Mouse (Mus musculus) small intestine, adult 2 months (tissue): ENCODE results near the gene Ccdc18. TPM values are rescaled to one million over a fixed set of nuclear protein-coding genes. Genes with fewer than 3 reads are reported as not detected.
"Not testable (repeated sequence)": the region's sequence is repeated elsewhere in the genome, so short reads cannot be mapped to it uniquely, and the experiment has no call there.

Source experiments
- H3K27ac ChIP-seq: fragments of 200-500 bp; 2 replicates; pipeline ENCODE4 v1.5.1; 2012; ENCODE audit warnings: low read depth, low read length, control low read depth, inconsistent platforms; ENCODE audit not compliant: insufficient read depth
- H3K27me3 ChIP-seq: fragments of 200-500 bp; 2 replicates; pipeline ENCODE4 v1.6.1; 2012; ENCODE audit warnings: mild to moderate bottlenecking, moderate library complexity, low read length, inconsistent platforms; ENCODE audit not compliant: control insufficient read depth, insufficient read depth
- H3K36me3 ChIP-seq: fragments of 200-500 bp; 2 replicates; pipeline ENCODE4 v1.6.1; 2012; ENCODE audit warnings: mild to moderate bottlenecking, low read length, control low read depth, inconsistent platforms; ENCODE audit not compliant: control insufficient read depth, insufficient read depth
- H3K4me1 ChIP-seq: fragments of 200-500 bp; 2 replicates; pipeline ENCODE4 v1.6.1; 2012; ENCODE audit warnings: low read length, inconsistent platforms, mixed read lengths; ENCODE audit not compliant: control insufficient read depth, insufficient read depth, insufficient read length
- H3K4me3 ChIP-seq: fragments of 200-500 bp; 2 replicates; pipeline ENCODE4 v1.5.1; 2012; ENCODE audit warnings: low read depth, mild to moderate bottlenecking, control low read depth, inconsistent platforms, low read length, moderate library complexity
- CTCF ChIP-seq: fragments of 200-500 bp; IDR thresholded peaks from 2 replicates; pipeline ENCODE4 v1.5.1; 2012; ENCODE audit warnings: low read depth, mild to moderate bottlenecking, control low read depth, inconsistent platforms, low read length, moderate library complexity, mixed read lengths; ENCODE audit not compliant: insufficient replicate concordance, insufficient read length; ENCODE audit errors: extremely low read depth
- POLR2A ChIP-seq: fragments of 200-500 bp; IDR thresholded peaks from 2 replicates; pipeline ENCODE4 v1.6.1; 2012; ENCODE audit warnings: low read depth, mild to moderate bottlenecking, control low read depth, inconsistent platforms, low read length, moderate library complexity
- WGBS: fragments of 180-500 bp; shearing (Covaris S2); methylation state at CpG from one replicate; pipeline ENCODE4 v1.1.7; 2018; 5-methylcytosine and 5-hydroxymethylcytosine counted together
- polyA plus RNA-seq: library from polyadenylated mRNA; depleted of rRNA; stranded (reverse); fragments of >200 nt; gene quantifications from 2 replicates; pipeline ENCODE4 v1.2.3, GENCODE M21; 2012

Ccdc18 gene
- polyA plus RNA-seq, 1 experiment: not detected

GRCm38 (mm10) chr5:108262722-108263121, 130.0 kb downstream of the Ccdc18 start:
- TF ChIP-seq CTCF: no peak
- TF ChIP-seq POLR2A: no peak

GRCm38 (mm10) chr5:108263785-108264184, 131.1 kb downstream of the Ccdc18 start:
- H3K36me3 ChIP-seq, H3K27ac ChIP-seq, H3K27me3 ChIP-seq, H3K4me3 ChIP-seq, H3K4me1 ChIP-seq: not testable (repeated sequence)
- WGBS: 88% methylated on average over 1 of the region's 1 CpGs

More at GRCm38 (mm10) chr5:108262722-108263121, 130.0 kb downstream of the Ccdc18 start:
- H3K27ac ChIP-seq: no peak overlapping the region
- H3K36me3 ChIP-seq: no peaks in the 10 kb centered on the region
- peaks cover 6% of the 10 kb centered on the region; the same call in 1 of the 2 replicates for H3K4me1 ChIP-seq
- no peaks in the 10 kb centered on the region; the same call in 1 of the 2 replicates for H3K27me3 ChIP-seq
- 53% methylated on average over 4 of the region's 4 CpGs for WGBS
- no peak overlapping the region for H3K4me3 ChIP-seq

- peaks cover 9% of the 10 kb centered on the region for H3K4me1 ChIP-seq
- no peaks in the 10 kb centered on the region for H3K27me3 ChIP-seq
- TF ChIP-seq CTCF (no peak), POLR2A (no peak)
- H3K36me3 ChIP-seq: no peaks in the 10 kb centered on the region
- H3K27ac ChIP-seq: peak overlapping the region; percentile 46; the same call in 1 of the 2 replicates
- no peak overlapping the region for H3K4me3 ChIP-seq
These were observed 134.3 kb downstream of the Ccdc18 start for GRCm38 (mm10) chr5:108266990-108267389.

- H3K4me3 ChIP-seq: peak within 1 kb of the TSS; percentile 97
- 2% methylated on average over 55 of the region's 55 CpGs for WGBS
- peaks cover 9% of the 10 kb centered on the region for H3K4me1 ChIP-seq
- H3K36me3 ChIP-seq: peaks cover 3% of the 10 kb centered on the region
- peak within 1 kb of the TSS; percentile 95 for H3K27ac ChIP-seq
- no peak for TF ChIP-seq CTCF
- peak; percentile 74 for TF ChIP-seq POLR2A
- no peaks in the 10 kb centered on the region for H3K27me3 ChIP-seq
These were observed 135.7 kb downstream of the Ccdc18 start, which contains the start of gene Dr1 for GRCm38 (mm10) chr5:108268127-108269062. Gene Dr1, plus strand, starts transcription at chr5:108268897.

GRCm38 (mm10) chr5:108269063-108269810, 136.6 kb downstream of the Ccdc18 start:
- whole genome bisulfite sequencing: under 1% methylated on average over 44 of the region's 44 CpGs
- peaks cover 9% of the 10 kb centered on the region for H3K4me1 ChIP-seq
- no peaks in the 10 kb centered on the region for H3K27me3 ChIP-seq
- H3K27ac ChIP-seq: peak overlapping the region; percentile 80
- H3K4me3 ChIP-seq: peak overlapping the region; percentile 97
- H3K36me3 ChIP-seq: peaks cover 3% of the 10 kb centered on the region
- TF ChIP-seq CTCF (peak; percentile 3; the same call in 1 of the 2 replicates), POLR2A (0 out of 2 replicates have a peak, but pooled peaks have one; percentile 1)

- H3K4me1 ChIP-seq: peaks cover 9% of the 10 kb centered on the region
- H3K36me3 ChIP-seq: peaks cover 4% of the 10 kb centered on the region
- H3K4me3 ChIP-seq: peak overlapping the region; percentile 97; the same call in 1 of the 2 replicates
- H3K27me3 ChIP-seq: no peaks in the 10 kb centered on the region
- H3K27ac ChIP-seq: peak overlapping the region; percentile 80
- WGBS: 1% methylated on average over 7 of the region's 7 CpGs
- TF ChIP-seq CTCF (no peak), POLR2A (no peak)
These were observed 137.1 kb downstream of the Ccdc18 start for GRCm38 (mm10) chr5:108269811-108270151.

GRCm38 (mm10) chr5:108270415-108270814, 137.7 kb downstream of the Ccdc18 start:
- H3K27me3 ChIP-seq: no peaks in the 10 kb centered on the region
- H3K27ac ChIP-seq: no peak overlapping the region
- H3K4me1 ChIP-seq: peaks cover 7% of the 10 kb centered on the region
- peak overlapping the region; percentile 43 for H3K4me3 ChIP-seq
- WGBS: 7% methylated on average over 9 of the region's 9 CpGs
- H3K36me3 ChIP-seq: peaks cover 5% of the 10 kb centered on the region
- TF ChIP-seq CTCF (no peak), POLR2A (no peak)

GRCm38 (mm10) chr5:108271345-108271744, 138.7 kb downstream of the Ccdc18 start:
- H3K27ac ChIP-seq, H3K36me3 ChIP-seq, H3K4me3 ChIP-seq, H3K27me3 ChIP-seq, H3K4me1 ChIP-seq: not testable (repeated sequence)
- 86% methylated on average over 6 of the region's 6 CpGs for WGBS
